Mouse (Mus musculus) ovary, postnatal 36 days (tissue): ENCODE measurements around the gene Foxo1.
A peak's percentile ranks its signal among the peaks of the same experiment; 100 is the strongest.

Experiments
- DNase-seq: peaks from one replicate; pipeline ENCODE4 v3.0.0; 2022; ENCODE audit warnings: low spot score, mixed read lengths

The Foxo1 gene

GRCm38 (mm10) chr3:52268737-52269513 lies 789 bp downstream of the Foxo1 start:
- no peak for DNase-seq

- DNase-seq: peak; percentile 71
These were observed 1.6 kb downstream of the Foxo1 start for GRCm38 (mm10) chr3:52269514-52270351.

- no peak for DNase-seq
These were observed 2.4 kb downstream of the Foxo1 start for GRCm38 (mm10) chr3:52270511-52270910.

- DNase-seq: no peak
These were observed 3.2 kb downstream of the Foxo1 start for GRCm38 (mm10) chr3:52271376-52271775.

- no peak for DNase-seq
These were observed 4.3 kb downstream of the Foxo1 start for GRCm38 (mm10) chr3:52272376-52272865.

GRCm38 (mm10) chr3:52274475-52274874 lies 6.3 kb downstream of the Foxo1 start:
- DNase-seq: no peak

GRCm38 (mm10) chr3:52275037-52275555 lies 7.0 kb downstream of the Foxo1 start:
- DNase-seq: no peak

GRCm38 (mm10) chr3:52280681-52281080 lies 12.5 kb downstream of the Foxo1 start:
- DNase-seq: no peak

GRCm38 (mm10) chr3:52281882-52282281 lies 13.7 kb downstream of the Foxo1 start:
- no peak for DNase-seq

- no peak for DNase-seq
These were observed 14.2 kb downstream of the Foxo1 start for GRCm38 (mm10) chr3:52282369-52282768.

GRCm38 (mm10) chr3:52283521-52283920 lies 15.4 kb downstream of the Foxo1 start:
- no peak for DNase-seq

- DNase-seq: no peak
These were observed 22.7 kb downstream of the Foxo1 start for GRCm38 (mm10) chr3:52290811-52291210.

- no peak for DNase-seq
These were observed 24.4 kb downstream of the Foxo1 start for GRCm38 (mm10) chr3:52292498-52292897.

GRCm38 (mm10) chr3:52293946-52294345 lies 25.8 kb downstream of the Foxo1 start:
- no peak for DNase-seq

- no peak for DNase-seq
These were observed 27.6 kb downstream of the Foxo1 start for GRCm38 (mm10) chr3:52295688-52296087.

- DNase-seq: no peak
These were observed 28.2 kb downstream of the Foxo1 start for GRCm38 (mm10) chr3:52296224-52296760.

GRCm38 (mm10) chr3:52297291-52298018 lies 29.3 kb downstream of the Foxo1 start:
- DNase-seq: no peak

GRCm38 (mm10) chr3:52298683-52299082 lies 30.5 kb downstream of the Foxo1 start:
- DNase-seq: no peak

- DNase-seq: no peak
These were observed 31.2 kb downstream of the Foxo1 start for GRCm38 (mm10) chr3:52299376-52299775.

GRCm38 (mm10) chr3:52300517-52300916 lies 32.4 kb downstream of the Foxo1 start:
- no peak for DNase-seq

- DNase-seq: no peak
These were observed 35.2 kb downstream of the Foxo1 start for GRCm38 (mm10) chr3:52303301-52303700.
